Mouse (Mus musculus): ENCODE results near the gene Raver2. TPM values are rescaled to one million over a fixed set of nuclear protein-coding genes. Genes with fewer than 3 reads are reported as not detected.
A peak's percentile ranks its signal among the peaks of the same experiment; 100 is the strongest.
"Not testable (repeated sequence)": the region's sequence is repeated elsewhere in the genome, so short reads cannot be mapped to it uniquely, and the experiment has no call there.

Raver2 gene
- polyA plus RNA-seq, 1 experiment from 2014 or later = 9.8 TPM

DNA sequence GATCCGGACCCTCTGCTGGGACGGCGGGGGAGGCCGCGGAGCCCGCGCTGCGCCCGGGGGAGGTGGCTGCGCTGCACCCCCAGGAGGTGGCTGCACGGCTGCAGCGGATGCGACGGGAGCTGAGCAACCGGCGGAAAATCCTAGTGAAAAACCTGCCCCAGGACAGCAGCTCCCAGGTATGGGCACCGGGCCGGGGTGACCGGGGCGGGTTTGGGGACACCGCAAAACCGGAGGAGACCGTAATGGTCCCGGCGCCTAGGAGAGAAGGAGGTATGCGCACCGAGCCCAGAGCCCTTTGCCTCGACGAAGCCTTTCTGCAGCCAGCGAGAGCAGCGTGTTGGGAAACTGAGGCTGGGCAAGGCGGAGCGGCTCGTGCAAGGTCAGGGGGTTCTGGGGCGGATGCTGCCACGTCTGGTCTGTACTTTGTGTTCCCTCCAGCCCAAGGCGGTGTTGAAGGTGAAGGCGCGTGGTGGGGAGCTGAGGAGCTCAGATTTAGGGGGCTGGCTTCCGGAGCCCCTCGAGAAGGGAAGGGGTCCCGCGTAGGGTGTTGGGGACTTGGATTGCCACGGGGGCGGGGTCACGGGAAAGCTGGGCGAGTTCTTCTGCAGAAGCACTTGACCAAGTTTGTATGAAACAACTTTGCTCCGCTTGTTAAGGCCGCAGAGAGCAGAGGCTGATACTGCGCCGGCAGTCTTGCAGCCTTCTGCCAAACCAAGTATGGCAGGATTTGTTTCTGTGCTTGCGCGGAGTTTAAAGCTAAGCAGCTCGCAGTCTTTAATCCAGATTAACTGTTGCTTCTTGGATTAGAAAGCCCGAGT is 580 bp downstream of the Raver2 start:
- H3K4me3 ChIP-seq (replicated peaks) = peak overlapping the region; percentile 76
- WGBS = 1% methylated on average over 55 of the region's 55 CpGs
- peak overlapping the region; percentile 92 for H3K4me2 ChIP-seq
- ATAC-seq (ENCODE audit: insufficient read depth, low FRiP score, low read depth) = peak; percentile 64
- H3K27me3 ChIP-seq (replicated peaks) = no peaks in the 10 kb centered on the region
- H3K27ac ChIP-seq = peak overlapping the region; percentile 72
- H3K9ac ChIP-seq = peak overlapping the region; percentile 77
- no peaks in the 10 kb centered on the region; the same call in 1 of the 2 replicates for H3K4me1 ChIP-seq
- H3K9me3 ChIP-seq = no peaks in the 10 kb centered on the region
- no peaks in the 10 kb centered on the region for H3K36me3 ChIP-seq

DNA sequence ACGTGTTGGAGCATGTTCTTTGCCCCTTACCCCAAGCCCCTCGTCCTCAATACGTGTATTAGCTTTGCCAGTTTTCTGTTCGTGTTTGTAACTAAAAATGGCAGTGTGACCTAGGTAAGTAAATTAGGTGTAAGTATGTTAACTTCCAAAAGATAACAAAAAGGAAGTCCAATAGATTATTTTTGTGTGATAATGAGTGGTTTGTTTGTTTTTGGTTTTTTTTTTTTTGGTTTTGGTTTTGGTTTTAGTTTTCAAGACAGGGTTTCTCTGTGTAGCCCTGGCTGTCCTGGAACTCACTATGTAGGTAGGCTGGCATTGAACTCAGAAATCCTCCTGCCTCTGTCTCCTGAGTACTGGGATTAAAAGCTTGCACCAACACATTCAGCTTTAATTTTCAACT is 2.8 kb downstream of the Raver2 start:
- no peaks in the 10 kb centered on the region for H3K36me3 ChIP-seq
- 58% methylated on average over 4 of the region's 4 CpGs for WGBS
- no peak overlapping the region for H3K4me2 ChIP-seq
- H3K9me3 ChIP-seq = no peaks in the 10 kb centered on the region
- no peak overlapping the region for H3K9ac ChIP-seq
- no peaks in the 10 kb centered on the region for H3K27me3 ChIP-seq (replicated peaks)
- H3K4me3 ChIP-seq (replicated peaks) = no peak overlapping the region
- no peaks in the 10 kb centered on the region; the same call in 1 of the 2 replicates for H3K4me1 ChIP-seq
- H3K27ac ChIP-seq = no peak overlapping the region
- ATAC-seq (ENCODE audit: insufficient read depth, low FRiP score, low read depth) = no peak

DNA sequence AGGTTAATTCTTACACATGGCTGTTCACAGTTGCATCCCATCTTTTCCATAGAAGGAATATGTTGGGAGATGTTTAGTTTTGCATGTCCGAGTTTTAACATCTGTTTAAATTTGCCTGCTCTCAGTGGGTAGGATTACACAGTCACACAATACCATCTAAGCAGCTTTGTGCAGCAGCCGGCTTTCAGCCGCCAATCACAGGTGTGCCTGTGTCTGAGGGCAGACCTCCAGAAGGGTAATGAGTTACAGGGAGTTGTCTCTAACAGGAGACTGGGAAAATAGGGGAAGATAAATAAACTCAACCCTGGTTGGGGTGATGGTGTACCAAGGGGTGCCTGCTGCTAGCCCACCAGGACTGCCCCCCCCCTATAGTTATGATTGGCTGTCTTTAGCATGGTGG is 7.6 kb downstream of the Raver2 start:
- H3K4me1 ChIP-seq = peaks cover 2% of the 10 kb centered on the region; the same call in 1 of the 2 replicates
- no peak overlapping the region for H3K4me3 ChIP-seq (replicated peaks)
- H3K27ac ChIP-seq = no peak overlapping the region
- H3K9ac ChIP-seq = no peak overlapping the region
- H3K4me2 ChIP-seq = no peak overlapping the region
- no peaks in the 10 kb centered on the region for H3K36me3 ChIP-seq
- no peaks in the 10 kb centered on the region for H3K9me3 ChIP-seq
- ATAC-seq (ENCODE audit: insufficient read depth, low FRiP score, low read depth) = peak; percentile 47; the same call in 1 of the 2 replicates
- 28% methylated on average over 3 of the region's 3 CpGs for WGBS
- no peaks in the 10 kb centered on the region for H3K27me3 ChIP-seq (replicated peaks)

DNA sequence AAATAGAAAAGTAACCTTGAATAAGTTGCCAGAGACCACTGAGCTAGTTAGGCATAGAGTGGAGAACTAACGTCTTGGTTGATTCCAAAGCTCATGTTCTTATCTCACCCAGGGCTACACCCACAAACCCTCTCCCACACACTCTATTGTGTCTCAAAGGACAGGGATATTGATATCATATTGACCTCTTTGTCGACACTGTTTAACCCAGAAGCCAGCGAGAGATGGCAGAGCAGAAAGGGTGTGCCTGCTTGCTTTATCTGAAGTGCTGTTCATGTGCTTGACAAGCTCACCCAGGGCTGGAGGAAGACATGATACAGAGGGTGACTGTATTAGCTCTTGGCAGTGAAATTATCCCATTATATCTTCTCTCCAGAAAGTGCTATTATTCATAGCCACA is 11.2 kb downstream of the Raver2 start:
- ATAC-seq (ENCODE audit: insufficient read depth, low FRiP score, low read depth) = no peak; the same call in 1 of the 2 replicates
- H3K9me3 ChIP-seq = no peaks in the 10 kb centered on the region
- 32% methylated on average over 3 of the region's 3 CpGs for WGBS
- no peaks in the 10 kb centered on the region for H3K27me3 ChIP-seq (replicated peaks)
- no peaks in the 10 kb centered on the region for H3K36me3 ChIP-seq
- no peak overlapping the region for H3K4me3 ChIP-seq (replicated peaks)
- no peak overlapping the region for H3K27ac ChIP-seq
- H3K4me1 ChIP-seq = peaks cover 6% of the 10 kb centered on the region; the same call in 1 of the 2 replicates
- H3K4me2 ChIP-seq = no peak overlapping the region
- no peak overlapping the region for H3K9ac ChIP-seq

DNA sequence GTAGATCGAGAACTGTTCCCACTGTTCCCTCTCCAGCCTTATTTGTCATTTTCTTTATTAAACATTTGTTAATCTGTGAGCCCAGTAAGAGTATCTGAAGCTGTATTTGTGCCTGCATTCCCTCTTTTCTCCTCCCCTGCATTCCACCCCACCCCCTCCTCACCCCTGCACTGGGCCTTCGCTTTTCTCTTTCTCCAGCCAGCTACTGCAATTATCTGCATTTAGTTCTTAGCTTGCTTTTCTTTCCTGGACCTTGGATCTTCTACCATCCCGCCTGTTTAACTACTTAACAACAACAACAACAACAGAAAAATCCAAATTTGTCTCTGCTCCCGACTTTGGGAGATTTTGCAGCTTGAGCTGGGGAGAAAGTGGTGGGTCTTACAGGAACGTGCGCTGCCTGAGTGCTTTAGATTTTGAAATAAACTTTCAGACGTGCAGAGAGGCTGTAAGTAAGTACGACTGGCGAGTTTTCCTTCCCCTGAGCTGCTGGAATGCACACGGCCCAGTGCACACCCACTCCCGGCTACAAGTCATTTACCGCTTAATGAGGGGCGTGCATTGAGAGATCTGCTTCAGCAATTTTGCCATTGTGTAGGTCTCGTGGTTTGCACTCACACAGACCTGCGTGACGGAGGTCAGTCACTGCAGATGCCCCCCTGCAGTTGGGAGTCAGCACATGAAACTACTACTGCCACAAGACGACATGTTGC is 13.5 kb downstream of the Raver2 start:
- 29% methylated on average over 17 of the region's 17 CpGs for WGBS
- ATAC-seq (ENCODE audit: insufficient read depth, low FRiP score, low read depth) = peak; percentile 54; the same call in 1 of the 2 replicates
- H3K4me1 ChIP-seq = peaks cover 6% of the 10 kb centered on the region; the same call in 1 of the 2 replicates
- H3K4me2 ChIP-seq = 0 out of 2 replicates have a peak overlapping the region, but pooled peaks have one; percentile 9
- H3K36me3 ChIP-seq = no peaks in the 10 kb centered on the region
- H3K9me3 ChIP-seq = no peaks in the 10 kb centered on the region
- H3K4me3 ChIP-seq (replicated peaks) = no peak overlapping the region
- H3K27me3 ChIP-seq (replicated peaks) = no peaks in the 10 kb centered on the region
- peak overlapping the region; percentile 64 for H3K27ac ChIP-seq
- no peak overlapping the region for H3K9ac ChIP-seq

DNA sequence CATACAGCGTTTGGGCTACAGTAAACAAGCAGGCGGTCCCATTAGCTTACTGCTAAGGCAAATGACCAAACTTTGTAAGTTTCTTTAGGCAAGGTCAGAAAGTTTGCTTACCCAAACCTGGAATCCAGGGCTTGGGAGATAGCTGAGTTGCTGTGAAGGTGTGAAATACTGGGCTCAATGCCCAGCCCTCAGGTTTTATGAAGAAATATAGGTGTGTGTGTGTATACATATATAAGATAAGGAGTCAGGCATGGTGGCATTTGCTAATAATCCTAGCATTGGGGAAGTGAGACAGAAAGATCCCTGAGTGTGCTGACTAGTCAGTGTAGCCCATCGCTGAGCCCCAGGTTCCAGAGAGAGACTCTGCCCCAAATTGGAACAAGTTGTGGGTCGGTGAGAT is 16.1 kb downstream of the Raver2 start:
- Histone ChIP-seq H3K4me3 (replicated peaks) (no peak overlapping the region), H3K36me3 (no peaks in the 10 kb centered on the region), H3K27me3 (replicated peaks) (no peaks in the 10 kb centered on the region), H3K4me1 (peaks cover 6% of the 10 kb centered on the region; the same call in 1 of the 2 replicates), H3K9ac (no peak overlapping the region), H3K27ac (0 out of 2 replicates have a peak overlapping the region, but pooled peaks have one; percentile 21), H3K4me2 (no peak overlapping the region), H3K9me3 (no peaks in the 10 kb centered on the region)
- 64% methylated on average over 4 of the region's 4 CpGs for WGBS
- ATAC-seq (ENCODE audit: insufficient read depth, low FRiP score, low read depth) = no peak

DNA sequence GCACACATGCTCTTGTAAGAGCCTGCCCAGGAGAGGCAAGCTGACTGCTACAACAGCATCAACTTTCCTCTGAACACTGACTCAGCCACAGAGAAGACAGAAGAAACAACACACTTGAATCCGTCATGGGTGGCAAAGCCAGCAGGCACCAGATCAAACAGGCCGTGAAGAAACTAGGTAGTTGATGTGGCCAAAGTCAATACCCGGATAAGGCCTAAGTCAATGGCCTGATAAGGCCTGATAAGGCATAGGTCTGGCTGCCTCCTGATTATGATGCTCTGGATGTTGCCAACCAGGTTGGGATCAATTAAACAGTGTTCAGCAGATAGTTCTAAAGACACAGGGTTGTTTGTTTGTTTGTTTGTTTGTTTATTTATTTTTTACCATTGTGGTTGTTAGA is 17.3 kb downstream of the Raver2 start:
- Histone ChIP-seq H3K9me3 (no peaks in the 10 kb centered on the region), H3K36me3 (no peaks in the 10 kb centered on the region), H3K4me1 (peaks cover 6% of the 10 kb centered on the region; the same call in 1 of the 2 replicates), H3K27me3 (replicated peaks) (no peaks in the 10 kb centered on the region), H3K27ac (no peak overlapping the region), H3K9ac (no peak overlapping the region), H3K4me3 (replicated peaks) (no peak overlapping the region), H3K4me2 (no peak overlapping the region)
- WGBS = 64% methylated on average over 3 of the region's 3 CpGs
- 0 out of 2 replicates have a peak, but pooled peaks have one; percentile 17 for ATAC-seq (ENCODE audit: insufficient read depth, low FRiP score, low read depth)

DNA sequence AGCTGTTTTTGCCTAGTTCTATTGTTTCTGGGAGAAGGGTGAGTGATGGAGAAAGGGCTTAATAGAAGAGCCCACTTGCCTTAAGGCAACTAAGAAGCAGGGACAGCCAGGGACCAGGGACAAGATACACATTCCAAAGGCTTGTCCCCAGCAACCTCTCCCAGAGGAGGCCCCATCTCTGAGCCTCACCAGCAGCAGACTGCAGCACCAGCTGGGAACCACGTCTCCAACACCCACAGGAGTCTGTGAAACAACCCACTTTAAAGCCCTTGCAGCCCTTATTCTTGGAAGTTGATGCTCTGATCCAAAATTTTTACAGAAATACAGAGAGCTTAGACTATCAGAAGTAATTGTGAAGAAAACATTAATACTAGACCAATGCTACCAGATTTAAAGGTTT is 18.9 kb downstream of the Raver2 start:
- no peaks in the 10 kb centered on the region for H3K36me3 ChIP-seq
- no peak overlapping the region for H3K27ac ChIP-seq
- H3K9ac ChIP-seq = no peak overlapping the region
- no peak overlapping the region for H3K4me3 ChIP-seq (replicated peaks)
- ATAC-seq (ENCODE audit: insufficient read depth, low FRiP score, low read depth) = no peak
- no peaks in the 10 kb centered on the region for H3K27me3 ChIP-seq (replicated peaks)
- no peaks in the 10 kb centered on the region for H3K9me3 ChIP-seq
- no peak overlapping the region for H3K4me2 ChIP-seq
- H3K4me1 ChIP-seq = no peaks in the 10 kb centered on the region
- 43% methylated on average over 1 of the region's 1 CpGs for WGBS

DNA sequence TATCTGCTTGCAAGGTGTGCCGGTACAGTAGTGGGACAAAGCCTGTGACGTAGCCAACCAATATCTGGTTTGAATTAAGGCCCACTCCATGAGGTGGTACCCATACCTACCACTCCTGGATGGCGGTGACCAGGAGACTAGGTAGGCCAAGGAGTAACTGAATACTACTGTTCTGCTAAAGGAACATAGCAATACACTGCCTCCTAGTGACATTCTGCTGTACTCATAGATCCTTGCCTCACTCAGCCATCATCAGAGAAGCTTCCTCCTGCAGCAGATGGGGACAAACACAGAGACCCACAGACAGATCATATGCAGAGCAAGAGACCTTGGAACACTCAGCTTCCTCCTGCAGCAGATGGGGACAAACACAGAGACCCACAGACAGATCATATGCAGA is 21.8 kb downstream of the Raver2 start:
- ATAC-seq (ENCODE audit: insufficient read depth, low FRiP score, low read depth); H3K4me3 ChIP-seq (replicated peaks); H3K36me3 ChIP-seq; H3K9ac ChIP-seq; H3K9me3 ChIP-seq; H3K27ac ChIP-seq; H3K27me3 ChIP-seq (replicated peaks); H3K4me2 ChIP-seq; H3K4me1 ChIP-seq: not testable (repeated sequence)
- WGBS = 90% methylated on average over 3 of the region's 3 CpGs

DNA sequence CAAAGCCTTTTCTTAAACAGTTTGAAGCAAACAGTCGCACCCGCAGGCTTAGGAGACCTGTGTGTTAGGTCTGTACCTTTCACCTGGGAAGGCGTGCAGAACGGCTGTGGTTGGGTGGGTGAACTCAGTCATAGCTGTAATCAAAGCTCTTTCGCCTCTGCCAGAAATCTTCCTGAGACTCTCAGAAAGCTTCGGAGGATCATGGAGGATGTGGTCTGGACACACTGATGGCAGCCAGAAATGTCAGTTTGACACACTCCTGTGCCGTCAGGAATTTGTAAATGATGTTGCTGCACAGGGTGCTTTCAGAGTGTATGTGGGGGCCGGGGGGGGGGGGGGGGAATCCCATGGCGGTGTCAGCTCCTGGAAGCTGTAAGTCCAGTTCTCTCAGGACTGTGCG is 24.5 kb downstream of the Raver2 start:
- Histone ChIP-seq H3K9ac (no peak overlapping the region), H3K9me3 (no peaks in the 10 kb centered on the region), H3K4me2 (no peak overlapping the region), H3K36me3 (no peaks in the 10 kb centered on the region), H3K27ac (peak overlapping the region; percentile 52; the same call in 1 of the 2 replicates), H3K4me1 (peaks cover 3% of the 10 kb centered on the region; the same call in 1 of the 2 replicates), H3K27me3 (replicated peaks) (no peaks in the 10 kb centered on the region), H3K4me3 (replicated peaks) (no peak overlapping the region)
- 35% methylated on average over 10 of the region's 10 CpGs for WGBS
- ATAC-seq (ENCODE audit: insufficient read depth, low FRiP score, low read depth) = peak; percentile 65

DNA sequence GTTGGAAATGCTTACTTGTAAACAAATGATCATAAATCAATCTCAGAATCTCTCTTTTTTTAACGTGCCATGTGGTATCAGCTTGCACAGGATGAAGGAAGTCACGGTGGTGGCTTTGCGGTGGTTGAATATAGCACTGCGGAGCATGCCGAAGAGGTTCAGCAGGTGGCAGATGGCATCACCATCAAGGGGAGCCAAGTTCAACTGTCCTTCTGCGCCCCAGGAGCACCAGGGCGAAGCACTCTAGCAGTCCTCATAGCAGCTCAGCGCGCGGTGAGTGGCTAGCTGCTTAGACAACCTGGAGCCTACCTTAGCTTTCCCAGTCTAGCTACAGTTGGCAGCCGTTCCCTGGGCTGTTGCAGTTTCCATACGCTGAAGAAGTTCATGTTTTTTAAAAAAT is 38.3 kb downstream of the Raver2 start:
- ATAC-seq (ENCODE audit: insufficient read depth, low FRiP score, low read depth) = no peak
- Histone ChIP-seq H3K9ac (no peak overlapping the region), H3K27me3 (replicated peaks) (no peaks in the 10 kb centered on the region), H3K36me3 (peaks cover 11% of the 10 kb centered on the region; the same call in 1 of the 2 replicates), H3K9me3 (no peaks in the 10 kb centered on the region), H3K4me3 (replicated peaks) (no peak overlapping the region), H3K27ac (no peak overlapping the region), H3K4me2 (no peak overlapping the region), H3K4me1 (no peaks in the 10 kb centered on the region)
- WGBS = 81% methylated on average over 12 of the region's 12 CpGs

DNA sequence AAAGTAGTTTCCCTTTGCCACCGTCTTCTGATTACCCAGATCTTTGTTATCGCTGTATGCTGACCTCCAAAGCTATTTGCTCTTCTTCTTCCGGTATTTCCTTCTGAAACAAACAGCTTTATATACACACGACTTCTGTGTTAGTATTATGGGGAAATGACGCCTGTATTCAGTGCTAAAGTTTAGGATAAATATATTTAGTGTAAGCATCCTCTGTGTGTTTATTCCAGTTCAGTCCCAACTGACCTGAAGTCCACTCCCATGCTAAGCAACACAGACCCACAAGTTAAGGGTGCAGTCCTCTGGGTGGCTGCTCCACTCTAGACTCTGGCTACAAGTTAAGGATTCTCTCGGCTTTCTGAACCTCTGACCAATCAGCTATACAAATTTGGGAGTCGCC is 52.2 kb downstream of the Raver2 start:
- ATAC-seq (ENCODE audit: insufficient read depth, low FRiP score, low read depth) = no peak

More for the DNA sequence above, 52.2 kb downstream of the Raver2 start:
- WGBS = 78% methylated on average over 7 of the region's 7 CpGs
- H3K9me3 ChIP-seq = no peaks in the 10 kb centered on the region
- H3K4me2 ChIP-seq = no peak overlapping the region
- no peaks in the 10 kb centered on the region for H3K4me1 ChIP-seq
- no peak overlapping the region for H3K27ac ChIP-seq
- no peak overlapping the region for H3K4me3 ChIP-seq (replicated peaks)
- peaks cover 8% of the 10 kb centered on the region; the same call in 1 of the 2 replicates for H3K36me3 ChIP-seq
- H3K9ac ChIP-seq = no peak overlapping the region
- H3K27me3 ChIP-seq (replicated peaks) = no peaks in the 10 kb centered on the region

Measured in stomach, embryonic 15.5 days (tissue).